Mouse (Mus musculus): ENCODE data around the gene Nptn.

- no peak for TF ChIP-seq CTCF (conservative IDR thresholded peaks at IDR 0.05; ENCODE audit: low read length)
- no peak for TF ChIP-seq POU5F1 (IDR thresholded peaks at IDR 0.05; ENCODE audit: borderline replicate concordance, low read length)
These were observed 116.4 kb downstream of the Nptn start for GRCm38 (mm10) chr9:58698486-58698885.
